Mouse (Mus musculus): ENCODE data around the gene Myo1a.

Gene Myo1a

GRCm38 (mm10) chr10:127763914-127764680 is 59.1 kb downstream of the Myo1a start:
- no peak for DNase-seq

- no peak for DNase-seq
Observed at GRCm38 (mm10) chr10:127766564-127766963, 61.6 kb downstream of the Myo1a start.
